Mouse (Mus musculus) heart, postnatal 0 days (tissue): Measurements from ENCODE around the gene Cwc15.
"Not testable (repeated sequence)": the region's sequence is repeated elsewhere in the genome, so short reads cannot be mapped to it uniquely, and the experiment has no call there.

ENCODE experiments used
- CTCF ChIP-seq: IDR thresholded peaks from 2 replicates; pipeline ENCODE4 v1.5.1; 2016; ENCODE audit warnings: antibody characterized with exemption, control low read depth, low read depth
- EP300 ChIP-seq: IDR thresholded peaks from 2 replicates; pipeline ENCODE4 v1.6.1; 2016; ENCODE audit warnings: antibody characterized with exemption, low read depth

- TF ChIP-seq CTCF, EP300: not testable (repeated sequence)
Observed at GRCm38 (mm10) chr9:14451120-14451519, 49.3 kb upstream of the Cwc15 start.
